Mouse (Mus musculus) brain, embryonic 18.5 days (tissue): ENCODE results near the gene Adam33.
A peak's percentile ranks its signal among the peaks of the same experiment; 100 is the strongest.
"Not testable (repeated sequence)": the region's sequence is repeated elsewhere in the genome, so short reads cannot be mapped to it uniquely, and the experiment has no call there.

ENCODE experiments used
- DNase-seq: peaks from one replicate; pipeline ENCODE4 v3.0.0-alpha.2; 2012; ENCODE audit warnings: low read depth, low spot score

Gene Adam33

DNA sequence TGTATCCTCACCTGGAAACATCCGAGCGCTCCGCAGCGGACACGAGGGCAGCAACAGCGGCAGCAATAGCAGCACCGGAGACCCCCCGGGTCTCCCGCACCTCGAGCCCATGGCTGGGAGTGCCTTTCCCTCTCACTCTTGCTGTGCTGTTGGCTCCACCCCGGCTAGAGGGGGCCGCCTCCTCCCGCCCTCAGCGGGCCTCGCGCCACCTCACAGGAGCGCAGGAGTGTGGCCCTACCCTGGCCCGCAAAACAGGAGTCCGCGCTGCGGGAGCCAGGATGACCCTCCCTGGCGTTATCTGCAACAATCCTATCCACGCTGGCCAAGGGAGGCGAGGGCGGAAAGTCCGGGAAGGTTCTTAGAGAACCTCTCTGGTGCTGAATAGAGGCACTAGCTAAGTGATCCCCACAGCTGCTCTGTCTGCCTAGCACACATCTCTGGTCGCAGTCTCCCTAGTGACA is at the start of gene Adam33:
Gene Adam33, minus strand, starts transcription at position 411 of the 461 bp plus-strand sequence.
- DNase-seq = no peak

DNA sequence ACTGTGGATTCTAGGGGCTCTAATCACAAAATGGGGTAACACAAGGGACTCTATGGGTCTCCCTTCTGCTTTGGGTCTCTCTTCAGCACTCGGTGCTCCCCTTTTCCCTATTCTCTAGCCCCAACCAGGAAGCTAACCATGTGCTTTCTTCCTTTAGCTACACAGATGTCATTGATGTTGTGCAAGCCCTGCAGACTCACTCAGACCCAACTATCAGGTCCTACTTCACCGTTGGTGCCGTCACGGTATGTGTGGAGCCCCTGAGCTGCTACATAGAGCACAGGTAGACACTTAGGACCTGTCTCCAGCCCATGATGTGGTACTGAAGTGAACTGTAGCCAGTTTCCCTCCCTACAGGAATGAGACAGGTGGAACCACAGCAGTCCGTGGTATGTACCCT is 42.4 kb upstream of the Adam33 start:
- DNase-seq = no peak

- not testable (repeated sequence) for DNase-seq
Measured at GRCm38 (mm10) chr2:131105061-131105460, 41.4 kb upstream of the Adam33 start.

GRCm38 (mm10) chr2:131104021-131104420 is 40.4 kb upstream of the Adam33 start:
- no peak for DNase-seq

- no peak for DNase-seq
Measured at GRCm38 (mm10) chr2:131101530-131101929, 37.9 kb upstream of the Adam33 start.

DNA sequence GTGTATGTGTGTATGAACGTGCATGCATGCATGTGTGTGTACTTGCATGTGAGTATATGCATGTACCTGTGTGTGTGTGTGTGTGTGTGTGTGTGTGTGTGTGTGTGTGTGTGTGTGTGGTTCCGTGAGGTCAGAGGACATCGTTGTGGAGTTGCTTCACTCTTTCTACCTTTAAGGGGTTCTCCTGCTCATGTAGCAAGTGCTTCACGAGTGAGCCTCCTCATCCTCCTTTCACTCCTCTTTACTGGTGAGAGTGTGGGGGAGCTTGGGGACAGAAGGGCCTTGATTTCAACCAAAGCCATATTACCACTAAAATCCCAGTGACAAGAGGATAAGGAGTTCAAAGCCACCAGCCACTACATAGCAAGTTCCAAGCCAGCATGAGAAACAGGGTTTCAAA is 33.5 kb upstream of the Adam33 start:
- DNase-seq = no peak

DNA sequence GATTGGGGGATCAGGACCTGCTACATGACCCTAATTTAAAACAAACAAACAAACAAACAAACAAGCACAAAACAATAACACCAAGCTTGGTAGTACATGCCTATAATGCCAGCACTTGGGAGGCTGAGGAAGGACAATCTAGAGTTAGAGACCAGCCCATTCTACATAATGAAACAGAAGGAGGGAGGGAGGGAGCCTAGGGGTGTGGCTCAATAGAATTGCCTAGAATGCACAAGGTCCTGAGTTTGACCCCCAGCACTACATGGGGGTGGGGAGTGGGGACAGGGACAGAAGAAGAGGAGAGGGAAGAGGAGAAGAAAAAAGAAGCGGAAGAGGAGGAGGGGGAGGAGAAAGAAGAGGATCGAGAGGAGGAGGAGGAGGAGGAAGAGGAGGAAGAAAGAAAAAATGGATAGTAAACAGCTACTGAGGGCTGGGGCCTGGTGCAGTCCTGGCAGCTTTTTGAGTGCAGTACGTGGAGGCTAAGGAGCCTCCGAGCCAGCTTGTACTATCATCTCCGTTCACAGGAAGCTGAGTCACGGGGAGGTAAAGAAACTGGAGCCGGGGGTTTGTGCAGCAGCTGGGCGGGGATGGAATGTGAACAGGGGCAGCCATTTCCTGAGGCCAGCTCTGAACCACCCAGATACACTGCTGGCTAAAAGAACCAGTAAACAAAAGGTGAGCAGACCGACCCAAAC is 32.6 kb upstream of the Adam33 start:
- DNase-seq = no peak

- peak; percentile 32 for DNase-seq
Measured at GRCm38 (mm10) chr2:131094823-131095222, 31.2 kb upstream of the Adam33 start.

- DNase-seq = no peak
Measured at GRCm38 (mm10) chr2:131093577-131093976, 30.0 kb upstream of the Adam33 start.

GRCm38 (mm10) chr2:131090852-131091251 is 27.2 kb upstream of the Adam33 start:
- DNase-seq = no peak

DNA sequence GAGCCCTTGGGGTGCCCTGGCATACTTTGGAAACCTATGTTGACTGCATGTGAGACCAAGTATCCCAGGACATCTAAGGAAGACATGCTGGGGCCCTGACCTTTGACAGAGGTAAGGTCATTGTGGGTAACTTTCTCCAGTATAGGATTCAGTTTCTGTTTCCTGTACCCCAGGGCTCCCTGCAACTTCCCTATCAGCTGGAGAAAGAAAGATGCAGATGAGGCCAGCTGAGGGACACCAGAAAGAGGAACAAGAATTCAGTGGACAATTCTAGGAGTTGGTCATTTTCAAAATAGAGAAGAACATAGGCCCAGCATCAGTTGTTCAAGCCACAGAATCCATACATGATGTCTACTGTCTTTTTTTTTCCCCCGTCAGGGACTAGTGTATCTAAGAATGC is 26.0 kb upstream of the Adam33 start:
- DNase-seq = no peak

DNA sequence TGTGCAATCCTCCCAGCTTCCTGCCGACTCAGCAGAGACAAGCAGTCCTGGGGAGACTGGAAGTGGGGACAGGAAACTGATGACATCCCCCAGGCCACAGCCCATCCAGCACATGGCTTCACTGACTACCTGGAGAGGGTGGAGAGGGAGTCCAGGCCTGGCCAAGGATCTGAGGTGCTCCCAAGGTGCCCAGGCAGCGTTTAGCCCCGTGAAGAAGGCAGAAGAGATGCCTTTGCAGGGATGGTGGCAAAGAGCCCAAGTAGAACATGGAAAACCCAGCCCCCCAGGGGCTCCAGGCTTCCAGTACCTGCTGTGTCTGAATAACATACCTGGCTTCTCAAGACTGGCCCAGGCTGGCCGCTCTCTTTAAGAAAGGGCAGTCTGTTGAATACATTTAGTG is 25.0 kb upstream of the Adam33 start:
- DNase-seq = no peak

DNA sequence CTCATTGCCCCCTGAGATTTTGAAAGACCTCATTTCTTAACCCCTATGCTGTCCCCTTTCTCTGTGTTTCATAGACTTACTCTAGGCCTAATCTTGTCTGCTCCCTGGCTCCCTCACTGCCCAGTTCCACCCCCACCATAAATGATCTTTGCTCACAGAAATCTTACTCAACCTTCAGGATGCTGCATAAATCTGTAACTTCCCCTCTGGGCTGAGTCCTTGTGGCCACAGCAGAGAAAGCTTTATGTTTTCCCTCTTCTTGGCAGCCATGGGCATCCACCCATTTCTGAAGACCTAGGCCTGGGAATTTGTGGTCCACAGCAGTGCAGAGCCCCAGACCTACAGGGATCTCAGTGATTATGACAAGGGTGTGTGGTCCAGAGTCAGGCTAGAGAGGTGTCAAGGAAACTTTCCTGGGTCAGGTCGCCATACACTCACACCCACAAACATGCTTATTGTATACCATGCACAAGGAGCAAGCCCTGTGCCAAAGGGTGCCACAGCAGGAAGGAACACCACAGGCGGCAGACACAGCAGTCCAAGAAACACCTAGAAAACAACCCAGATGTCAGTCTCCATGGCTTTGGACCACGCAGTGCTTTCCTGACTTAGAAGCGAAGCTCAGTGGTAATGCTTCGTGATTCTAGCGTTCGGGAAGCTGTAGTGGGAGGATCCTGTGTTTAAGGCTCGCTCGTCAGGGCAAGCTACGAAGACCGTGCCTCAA is 23.2 kb upstream of the Adam33 start, which contains the start of gene Siglec1:
Gene Siglec1, minus strand, starts transcription at position 99 of the 724 bp plus-strand sequence.
- DNase-seq = no peak

- DNase-seq = no peak
Measured at GRCm38 (mm10) chr2:131084206-131084605, 20.6 kb upstream of the Adam33 start.

DNA sequence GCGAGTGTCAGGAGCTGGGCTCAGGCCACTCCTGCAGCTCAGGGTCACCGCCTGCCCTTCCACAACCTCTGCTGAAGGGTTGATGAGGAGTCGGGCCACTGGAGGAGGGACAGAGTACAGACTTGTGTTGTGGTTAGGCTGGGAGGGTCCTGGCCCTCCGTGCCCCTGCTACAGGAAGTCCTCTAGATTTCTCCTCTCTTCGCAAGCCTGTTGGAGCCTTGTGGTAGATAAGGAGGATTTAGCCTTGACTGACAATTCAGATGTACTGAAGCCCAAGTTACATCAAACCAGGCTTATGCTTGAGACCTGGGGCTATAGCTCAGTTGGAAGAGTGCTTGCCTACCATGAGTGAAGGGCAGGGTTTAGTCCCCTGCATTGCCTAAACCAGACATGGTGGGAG is 16.9 kb upstream of the Adam33 start:
- DNase-seq = no peak

- no peak for DNase-seq
Measured at GRCm38 (mm10) chr2:131072536-131072935, 8.9 kb upstream of the Adam33 start.

- no peak for DNase-seq
Measured at GRCm38 (mm10) chr2:131067481-131067880, 3.9 kb upstream of the Adam33 start.

GRCm38 (mm10) chr2:131066342-131066741 is 2.7 kb upstream of the Adam33 start:
- DNase-seq = no peak

GRCm38 (mm10) chr2:131061607-131062006 is 2.0 kb downstream of the Adam33 start:
- no peak for DNase-seq

- DNase-seq = no peak
Measured at GRCm38 (mm10) chr2:131060784-131061183, 2.8 kb downstream of the Adam33 start.

- DNase-seq = no peak
Measured at GRCm38 (mm10) chr2:131059781-131060540, 3.7 kb downstream of the Adam33 start.

DNA sequence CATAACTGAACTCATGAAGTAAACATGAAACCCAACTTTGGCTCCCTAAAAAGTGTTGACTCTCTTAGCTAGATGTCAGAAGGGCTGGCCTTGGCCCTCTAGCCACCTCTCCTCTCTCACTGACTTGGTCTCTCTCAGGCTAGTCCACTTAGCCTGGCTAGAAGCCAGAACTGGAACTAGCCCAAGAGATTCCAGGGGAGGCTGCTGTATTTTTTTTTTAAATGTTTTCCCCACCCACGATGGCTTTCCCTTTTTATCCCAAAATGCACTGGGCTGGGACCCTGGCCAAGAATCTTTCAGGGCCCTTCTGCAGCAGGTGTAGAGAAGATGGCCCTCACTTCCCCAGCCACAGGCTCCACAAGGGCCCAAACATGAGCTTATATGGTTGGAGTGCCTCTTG is 4.2 kb downstream of the Adam33 start:
- DNase-seq = no peak
